Mouse (Mus musculus): ENCODE measurements around the gene Bloc1s4. TPM values are rescaled to one million over a fixed set of nuclear protein-coding genes. Genes with fewer than 3 reads are reported as not detected.

Gene Bloc1s4
- polyA plus RNA-seq, 1 experiment: not detected

DNA sequence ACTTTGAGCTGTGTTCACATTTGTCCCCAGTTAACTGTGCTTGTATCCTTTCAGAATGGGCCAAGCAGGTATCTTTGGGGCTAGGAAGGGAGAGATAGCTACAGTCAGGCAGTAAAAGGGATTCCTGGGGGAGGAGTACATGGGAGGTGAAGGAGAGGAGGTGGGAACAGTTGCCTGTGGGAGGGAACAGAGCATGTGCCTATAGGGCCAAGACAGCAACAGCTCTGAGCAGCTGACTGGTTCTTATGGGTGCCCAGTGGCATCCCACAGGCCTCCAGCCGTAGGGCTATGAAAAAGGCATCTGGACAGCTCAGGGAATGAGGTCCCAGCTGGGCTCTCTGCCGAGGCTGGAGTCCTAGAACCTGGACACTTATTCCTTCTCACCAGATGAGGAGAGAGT, 31.6 kb downstream of the Bloc1s4 start:
- TF ChIP-seq CTCF (IDR thresholded peaks at IDR 0.05; ENCODE audit: insufficient read depth, low read depth, low read length) (no peak), POLR2A (IDR thresholded peaks at IDR 0.05; ENCODE audit: insufficient read depth, low read depth, low read length) (no peak)
- Histone ChIP-seq H3K4me1 (ENCODE audit: control insufficient read depth, insufficient read depth, low read length) (peaks cover 7% of the 10 kb centered on the region), H3K4me3 (ENCODE audit: insufficient read depth, low read depth, low read length) (no peak overlapping the region), H3K27ac (ENCODE audit: insufficient read depth, low read depth, low read length) (no peak overlapping the region)
- 81% methylated on average over 2 of the region's 2 CpGs for WGBS

DNA sequence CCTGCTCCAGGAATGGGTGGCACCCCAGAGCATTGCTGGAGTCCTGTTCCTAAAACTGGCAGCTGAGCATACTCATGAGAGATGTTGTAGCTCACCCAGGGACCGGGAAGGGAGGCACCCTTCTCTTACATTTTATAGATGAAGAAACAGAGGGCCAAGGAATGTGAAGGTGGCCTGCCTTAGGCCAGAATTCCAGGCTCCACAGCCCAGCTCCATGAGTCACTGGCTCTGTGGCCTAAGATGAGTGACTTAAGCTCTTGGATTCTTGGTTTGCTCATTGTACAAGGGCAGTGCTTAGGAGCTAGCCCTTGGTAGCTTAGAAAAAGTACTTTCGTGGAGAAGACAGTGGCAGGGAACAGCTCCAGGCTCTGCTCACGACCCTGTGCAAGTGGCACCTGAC, 33.6 kb downstream of the Bloc1s4 start:
- WGBS: 86% methylated on average over 3 of the region's 3 CpGs
- Histone ChIP-seq H3K27ac (ENCODE audit: insufficient read depth, low read depth, low read length) (no peak overlapping the region), H3K4me3 (ENCODE audit: insufficient read depth, low read depth, low read length) (no peak overlapping the region), H3K4me1 (ENCODE audit: control insufficient read depth, insufficient read depth, low read length) (peaks cover 7% of the 10 kb centered on the region)
- no peak for TF ChIP-seq CTCF (IDR thresholded peaks at IDR 0.05; ENCODE audit: insufficient read depth, low read depth, low read length)
- no peak for TF ChIP-seq POLR2A (IDR thresholded peaks at IDR 0.05; ENCODE audit: insufficient read depth, low read depth, low read length)

DNA sequence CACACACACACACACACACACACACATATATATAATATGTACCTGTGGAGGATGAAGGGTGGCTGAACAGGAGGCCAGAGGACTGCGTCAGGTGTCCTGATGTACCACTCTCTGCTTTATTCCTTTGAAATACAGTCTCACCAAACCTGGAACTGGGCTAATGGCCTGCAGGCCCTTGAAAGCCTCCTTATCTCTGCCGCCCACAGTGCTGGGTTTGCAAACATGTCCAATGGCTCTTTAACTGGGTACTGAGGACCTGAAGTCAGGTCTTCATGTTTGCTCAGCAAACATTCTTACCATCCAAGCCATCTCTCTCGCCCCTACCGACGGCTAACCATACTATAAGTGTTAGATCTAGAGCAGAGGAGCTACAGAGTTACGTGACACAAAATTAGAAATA, 34.8 kb downstream of the Bloc1s4 start:
- H3K4me3 ChIP-seq (ENCODE audit: insufficient read depth, low read depth, low read length): no peak overlapping the region
- TF ChIP-seq POLR2A (IDR thresholded peaks at IDR 0.05; ENCODE audit: insufficient read depth, low read depth, low read length): no peak
- TF ChIP-seq CTCF (IDR thresholded peaks at IDR 0.05; ENCODE audit: insufficient read depth, low read depth, low read length): no peak
- WGBS: 94% methylated on average over 6 of the region's 6 CpGs
- peaks cover 7% of the 10 kb centered on the region for H3K4me1 ChIP-seq (ENCODE audit: control insufficient read depth, insufficient read depth, low read length)
- no peak overlapping the region for H3K27ac ChIP-seq (ENCODE audit: insufficient read depth, low read depth, low read length)

DNA sequence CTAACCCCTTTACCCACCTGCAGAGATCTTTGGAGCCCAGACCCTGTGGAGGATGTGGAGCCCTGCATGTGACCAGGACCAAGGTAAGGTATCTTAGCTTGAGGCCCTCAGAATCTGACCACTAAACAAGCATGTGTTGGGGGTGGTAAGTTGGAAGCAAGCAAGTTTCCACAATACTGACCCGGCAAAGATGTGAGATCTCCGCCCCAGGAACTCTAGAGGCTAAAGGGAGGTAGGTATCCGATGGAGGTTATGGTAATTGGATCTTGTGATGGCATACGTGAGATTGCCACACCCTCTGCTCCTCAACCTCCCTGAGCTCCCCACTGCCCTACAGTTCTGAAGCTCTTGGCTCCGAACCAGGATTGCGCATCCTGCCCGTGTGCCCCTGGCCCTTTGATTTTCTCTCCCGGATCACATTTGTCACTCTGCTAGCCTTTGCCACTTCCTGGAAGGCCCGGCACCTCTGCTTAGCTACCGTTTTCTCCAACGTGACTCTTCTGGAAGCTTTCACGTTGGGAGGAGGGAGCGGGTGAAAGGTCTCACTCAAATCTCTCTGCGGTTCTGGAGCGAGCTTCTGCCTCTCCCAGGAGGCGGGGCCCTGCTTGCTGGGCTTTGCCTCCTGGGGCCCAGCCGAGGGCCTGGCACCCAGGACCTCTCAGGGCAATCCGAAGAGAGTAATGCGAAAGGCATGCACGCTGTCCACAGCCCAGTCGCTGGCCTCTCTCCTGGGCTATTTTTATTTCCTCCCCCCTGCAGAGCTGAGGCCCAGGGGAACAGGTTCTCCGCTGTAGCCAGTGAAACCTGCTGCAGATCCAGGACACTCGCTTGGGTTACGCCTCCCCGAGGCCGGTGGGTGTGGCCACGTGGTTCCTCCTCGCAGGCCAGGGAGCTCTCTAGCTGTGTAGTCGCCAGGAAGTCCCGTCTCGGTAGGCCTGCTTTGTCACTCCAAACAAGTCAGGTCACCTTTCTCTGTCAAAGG, 35.6 kb downstream of the Bloc1s4 start:
- TF ChIP-seq POLR2A (IDR thresholded peaks at IDR 0.05; ENCODE audit: insufficient read depth, low read depth, low read length): no peak
- TF ChIP-seq CTCF (IDR thresholded peaks at IDR 0.05; ENCODE audit: insufficient read depth, low read depth, low read length): no peak
- WGBS: 38% methylated on average over 31 of the region's 31 CpGs
- no peak overlapping the region for H3K27ac ChIP-seq (ENCODE audit: insufficient read depth, low read depth, low read length)
- peak overlapping the region; percentile 6; the same call in 1 of the 2 replicates for H3K4me3 ChIP-seq (ENCODE audit: insufficient read depth, low read depth, low read length)
- peaks cover 7% of the 10 kb centered on the region for H3K4me1 ChIP-seq (ENCODE audit: control insufficient read depth, insufficient read depth, low read length)

GRCm38 (mm10) chr5:36711863-36712262, 36.6 kb downstream of the Bloc1s4 start:
- 79% methylated on average over 5 of the region's 5 CpGs for WGBS
- TF ChIP-seq CTCF (IDR thresholded peaks at IDR 0.05; ENCODE audit: insufficient read depth, low read depth, low read length): no peak
- no peak for TF ChIP-seq POLR2A (IDR thresholded peaks at IDR 0.05; ENCODE audit: insufficient read depth, low read depth, low read length)
- H3K4me3 ChIP-seq (ENCODE audit: insufficient read depth, low read depth, low read length): no peak overlapping the region
- no peak overlapping the region for H3K27ac ChIP-seq (ENCODE audit: insufficient read depth, low read depth, low read length)
- H3K4me1 ChIP-seq (ENCODE audit: control insufficient read depth, insufficient read depth, low read length): peaks cover 7% of the 10 kb centered on the region

GRCm38 (mm10) chr5:36705792-36706191, 42.7 kb downstream of the Bloc1s4 start:
- H3K27ac ChIP-seq (ENCODE audit: insufficient read depth, low read depth, low read length): no peak overlapping the region
- H3K4me3 ChIP-seq (ENCODE audit: insufficient read depth, low read depth, low read length): no peak overlapping the region
- H3K4me1 ChIP-seq (ENCODE audit: control insufficient read depth, insufficient read depth, low read length): peaks cover 4% of the 10 kb centered on the region; the same call in 1 of the 2 replicates
- TF ChIP-seq POLR2A (IDR thresholded peaks at IDR 0.05; ENCODE audit: insufficient read depth, low read depth, low read length) (no peak), CTCF (IDR thresholded peaks at IDR 0.05; ENCODE audit: insufficient read depth, low read depth, low read length) (no peak)
- WGBS: 58% methylated on average over 5 of the region's 5 CpGs

DNA sequence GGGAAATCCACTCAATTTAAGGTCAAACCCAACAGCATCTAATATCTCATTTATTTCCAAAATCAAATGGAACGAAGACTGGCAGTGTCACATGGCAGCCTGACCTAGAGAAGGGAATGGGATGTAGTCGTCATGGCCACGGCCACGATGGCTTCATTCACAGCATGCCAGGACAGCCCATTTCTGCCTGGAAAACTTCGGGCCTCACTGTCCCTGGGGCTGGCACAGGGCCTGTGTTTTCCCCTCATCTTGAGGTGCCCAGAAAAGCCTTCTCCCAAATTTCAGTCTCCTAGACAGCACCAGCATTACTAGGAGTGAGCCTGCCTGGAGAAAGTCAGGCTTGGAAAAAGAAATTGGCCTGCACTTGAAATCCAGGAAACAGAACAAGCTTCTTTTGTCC, 43.1 kb downstream of the Bloc1s4 start:
- Histone ChIP-seq H3K4me3 (ENCODE audit: insufficient read depth, low read depth, low read length) (no peak overlapping the region), H3K27ac (ENCODE audit: insufficient read depth, low read depth, low read length) (no peak overlapping the region), H3K4me1 (ENCODE audit: control insufficient read depth, insufficient read depth, low read length) (peaks cover 4% of the 10 kb centered on the region; the same call in 1 of the 2 replicates)
- TF ChIP-seq POLR2A (IDR thresholded peaks at IDR 0.05; ENCODE audit: insufficient read depth, low read depth, low read length) (no peak), CTCF (IDR thresholded peaks at IDR 0.05; ENCODE audit: insufficient read depth, low read depth, low read length) (no peak)
- 60% methylated on average over 5 of the region's 5 CpGs for WGBS

DNA sequence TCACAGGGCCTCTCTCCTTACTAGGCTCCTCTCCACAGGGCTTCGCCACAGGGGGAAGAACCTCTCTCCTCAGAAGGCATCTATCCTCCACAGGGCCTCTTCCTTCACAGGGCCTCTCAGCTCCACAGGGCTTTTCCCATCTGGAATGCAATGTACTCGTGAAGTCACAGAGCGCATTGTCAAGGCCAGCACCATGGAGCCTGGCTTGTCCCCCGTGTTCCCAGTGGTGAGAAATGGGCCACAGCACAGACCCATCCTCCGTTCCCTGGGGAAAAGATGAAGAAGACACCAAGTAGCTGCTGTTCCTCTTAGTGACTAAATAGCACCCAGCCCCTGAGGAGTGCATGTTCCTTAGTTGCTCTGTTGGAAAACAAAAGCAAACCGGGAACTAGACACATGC, 43.8 kb downstream of the Bloc1s4 start:
- WGBS: 75% methylated on average over 6 of the region's 6 CpGs
- Histone ChIP-seq H3K27ac (ENCODE audit: insufficient read depth, low read depth, low read length) (no peak overlapping the region), H3K4me1 (ENCODE audit: control insufficient read depth, insufficient read depth, low read length) (peaks cover 4% of the 10 kb centered on the region; the same call in 1 of the 2 replicates), H3K4me3 (ENCODE audit: insufficient read depth, low read depth, low read length) (no peak overlapping the region)
- TF ChIP-seq POLR2A (IDR thresholded peaks at IDR 0.05; ENCODE audit: insufficient read depth, low read depth, low read length) (no peak), CTCF (IDR thresholded peaks at IDR 0.05; ENCODE audit: insufficient read depth, low read depth, low read length) (no peak)

GRCm38 (mm10) chr5:36700939-36701620, 47.4 kb downstream of the Bloc1s4 start:
- no peak for TF ChIP-seq CTCF (IDR thresholded peaks at IDR 0.05; ENCODE audit: insufficient read depth, low read depth, low read length)
- TF ChIP-seq POLR2A (IDR thresholded peaks at IDR 0.05; ENCODE audit: insufficient read depth, low read depth, low read length): no peak
- Histone ChIP-seq H3K4me1 (ENCODE audit: control insufficient read depth, insufficient read depth, low read length) (peaks cover 9% of the 10 kb centered on the region), H3K27ac (ENCODE audit: insufficient read depth, low read depth, low read length) (no peak overlapping the region), H3K4me3 (ENCODE audit: insufficient read depth, low read depth, low read length) (no peak overlapping the region)
- WGBS: 85% methylated on average over 6 of the region's 6 CpGs

Measured in olfactory bulb, adult 2 months (tissue).